Mouse (Mus musculus): ENCODE measurements around the gene Krt7.

Gene Krt7

DNA sequence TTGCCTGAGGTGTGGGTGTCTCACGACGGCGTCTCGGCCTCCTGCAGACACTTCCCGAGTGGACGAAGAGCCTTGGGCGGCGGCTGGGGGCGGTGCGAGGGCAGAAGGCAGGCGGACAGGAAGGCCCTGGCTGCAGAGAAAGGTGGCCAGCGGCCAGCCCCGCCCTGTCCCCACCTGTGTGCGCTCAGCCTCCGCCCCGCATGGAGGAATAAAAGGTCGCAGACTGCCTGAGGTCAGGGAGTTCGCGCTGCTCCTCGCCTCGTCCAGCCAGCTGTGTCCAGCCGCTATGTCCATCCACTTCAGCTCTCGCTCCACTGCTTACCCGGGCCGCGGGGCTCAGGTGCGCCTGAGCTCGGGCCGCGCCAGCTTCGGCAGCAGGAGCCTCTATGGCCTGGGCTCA lies 1.3 kb downstream of the Krt7 start:
- Histone ChIP-seq H3K36me3 (ENCODE audit: insufficient read depth, low read length) (no peaks in the 10 kb centered on the region), H3K9me3 (ENCODE audit: low read length) (no peaks in the 10 kb centered on the region), H3K4me3 (replicated peaks; ENCODE audit: low read length) (peak overlapping the region; percentile 69), H3K4me1 (replicated peaks; ENCODE audit: low read depth, low read length) (peaks cover 27% of the 10 kb centered on the region), H3K27me3 (ENCODE audit: insufficient read depth, low read length) (peaks cover 54% of the 10 kb centered on the region)
- no peak for TF ChIP-seq CTCF (conservative IDR thresholded peaks at IDR 0.05; ENCODE audit: low read length)
- TF ChIP-seq POU5F1 (IDR thresholded peaks at IDR 0.05; ENCODE audit: borderline replicate concordance, low read length): no peak
- TF ChIP-seq NANOG (IDR thresholded peaks at IDR 0.05; ENCODE audit: borderline replicate concordance, low read length): no peak

DNA sequence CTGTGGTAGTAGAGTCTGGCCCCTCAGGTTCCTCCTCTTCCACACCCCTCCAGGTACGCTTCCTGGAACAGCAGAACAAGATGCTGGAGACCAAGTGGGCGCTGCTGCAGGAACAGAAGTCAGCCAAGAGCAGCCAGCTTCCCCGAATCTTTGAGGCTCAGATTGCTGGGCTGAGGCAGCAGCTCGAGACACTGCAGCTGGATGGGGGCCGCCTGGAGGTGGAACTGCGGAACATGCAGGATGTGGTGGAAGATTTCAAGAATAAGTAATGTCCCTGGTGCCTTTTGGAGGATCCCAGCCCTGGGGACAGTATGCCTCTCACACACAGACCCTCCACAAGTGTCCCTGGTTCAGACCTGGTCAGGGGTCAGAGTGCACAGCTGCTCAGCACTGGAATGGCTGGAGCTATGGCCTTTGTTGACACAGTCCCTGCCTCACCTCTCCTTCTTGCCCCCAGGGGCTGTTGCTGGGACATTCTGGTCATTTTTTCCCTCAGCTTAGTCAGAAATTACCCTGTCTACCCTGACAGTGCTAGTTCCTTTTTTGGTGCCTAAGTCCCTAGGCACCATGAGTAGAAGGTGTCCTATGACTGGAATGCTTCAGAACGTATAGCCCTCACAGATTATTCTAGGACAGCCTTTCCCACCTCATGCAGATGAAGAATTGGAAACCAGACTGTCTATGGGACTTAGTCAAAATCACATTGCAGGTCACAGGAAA lies 3.2 kb downstream of the Krt7 start:
- Histone ChIP-seq H3K9me3 (ENCODE audit: low read length) (no peaks in the 10 kb centered on the region), H3K27me3 (ENCODE audit: insufficient read depth, low read length) (peaks cover 53% of the 10 kb centered on the region), H3K4me3 (replicated peaks; ENCODE audit: low read length) (no peak overlapping the region), H3K4me1 (replicated peaks; ENCODE audit: low read depth, low read length) (peaks cover 27% of the 10 kb centered on the region), H3K36me3 (ENCODE audit: insufficient read depth, low read length) (no peaks in the 10 kb centered on the region)
- TF ChIP-seq NANOG (IDR thresholded peaks at IDR 0.05; ENCODE audit: borderline replicate concordance, low read length) (no peak), CTCF (conservative IDR thresholded peaks at IDR 0.05; ENCODE audit: low read length) (no peak), POU5F1 (IDR thresholded peaks at IDR 0.05; ENCODE audit: borderline replicate concordance, low read length) (no peak)

DNA sequence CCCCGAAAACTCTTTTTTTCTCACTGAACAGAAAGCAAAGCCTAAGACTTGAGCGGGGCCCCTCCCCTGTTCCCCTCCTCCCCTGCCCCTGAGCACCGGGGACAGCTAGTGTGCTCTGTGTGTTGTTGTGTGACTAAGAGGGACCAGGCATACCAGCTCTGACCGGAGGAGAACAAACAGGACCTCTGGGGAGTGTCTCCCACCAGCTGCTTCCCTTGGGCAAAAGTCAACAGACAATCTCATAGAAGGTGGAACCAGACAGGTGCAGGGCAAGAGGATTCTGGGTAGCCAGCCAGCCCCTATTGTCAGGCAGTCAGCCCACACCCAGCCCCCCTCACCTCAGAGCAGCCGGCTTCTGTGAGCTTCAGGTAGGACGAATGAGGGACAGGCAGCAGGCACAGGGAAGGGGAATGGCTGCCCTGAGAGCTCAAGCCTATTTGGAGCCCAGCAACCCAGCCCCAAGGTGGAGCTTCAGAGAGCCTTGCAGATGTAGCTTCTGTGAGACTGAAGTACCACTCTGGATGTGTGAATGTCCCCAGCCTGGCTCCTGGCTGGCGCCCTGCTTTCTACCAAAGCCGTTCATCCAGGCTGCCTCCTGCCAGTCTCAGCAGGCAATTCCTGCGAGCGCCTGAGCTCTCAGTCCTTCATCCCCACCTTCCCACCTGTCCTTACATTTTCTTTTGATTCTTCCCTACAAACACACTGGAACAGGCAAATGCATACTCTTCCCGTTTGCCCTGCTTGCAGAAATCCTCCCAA lies 4.1 kb downstream of the Krt7 start:
- Histone ChIP-seq H3K36me3 (ENCODE audit: insufficient read depth, low read length) (no peaks in the 10 kb centered on the region), H3K4me3 (replicated peaks; ENCODE audit: low read length) (0 out of 2 replicates have a peak overlapping the region, but pooled peaks have one; percentile 10), H3K4me1 (replicated peaks; ENCODE audit: low read depth, low read length) (peaks cover 27% of the 10 kb centered on the region), H3K9me3 (ENCODE audit: low read length) (no peaks in the 10 kb centered on the region), H3K27me3 (ENCODE audit: insufficient read depth, low read length) (peaks cover 57% of the 10 kb centered on the region)
- TF ChIP-seq CTCF (conservative IDR thresholded peaks at IDR 0.05; ENCODE audit: low read length) (no peak), NANOG (IDR thresholded peaks at IDR 0.05; ENCODE audit: borderline replicate concordance, low read length) (no peak), POU5F1 (IDR thresholded peaks at IDR 0.05; ENCODE audit: borderline replicate concordance, low read length) (no peak)

DNA sequence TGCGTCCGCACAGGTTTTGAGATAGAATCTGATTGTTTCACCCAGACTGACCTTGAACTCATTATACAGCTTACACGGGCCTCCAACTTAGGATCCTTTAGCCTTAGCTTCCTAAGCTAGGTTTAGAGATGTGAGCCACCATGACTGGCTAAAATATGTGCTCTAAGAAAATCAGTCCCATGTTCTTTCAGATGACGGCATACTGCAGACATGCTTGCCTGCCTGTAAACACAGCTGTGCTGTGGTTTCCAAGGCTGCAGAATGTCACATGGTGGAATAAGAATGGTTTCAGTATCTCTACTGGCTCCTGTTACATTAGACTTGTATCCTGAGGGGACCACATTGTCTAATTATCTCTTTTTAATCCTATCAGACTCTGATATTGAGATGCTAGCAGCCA lies 8.1 kb downstream of the Krt7 start:
- peaks cover 44% of the 10 kb centered on the region for H3K27me3 ChIP-seq (ENCODE audit: insufficient read depth, low read length)
- H3K9me3 ChIP-seq (ENCODE audit: low read length): no peaks in the 10 kb centered on the region
- peaks cover 14% of the 10 kb centered on the region for H3K4me1 ChIP-seq (replicated peaks; ENCODE audit: low read depth, low read length)
- no peaks in the 10 kb centered on the region for H3K36me3 ChIP-seq (ENCODE audit: insufficient read depth, low read length)
- no peak for TF ChIP-seq CTCF (conservative IDR thresholded peaks at IDR 0.05; ENCODE audit: low read length)
- no peak for TF ChIP-seq POU5F1 (IDR thresholded peaks at IDR 0.05; ENCODE audit: borderline replicate concordance, low read length)
- TF ChIP-seq NANOG (IDR thresholded peaks at IDR 0.05; ENCODE audit: borderline replicate concordance, low read length): no peak
- no peak overlapping the region for H3K4me3 ChIP-seq (replicated peaks; ENCODE audit: low read length)

DNA sequence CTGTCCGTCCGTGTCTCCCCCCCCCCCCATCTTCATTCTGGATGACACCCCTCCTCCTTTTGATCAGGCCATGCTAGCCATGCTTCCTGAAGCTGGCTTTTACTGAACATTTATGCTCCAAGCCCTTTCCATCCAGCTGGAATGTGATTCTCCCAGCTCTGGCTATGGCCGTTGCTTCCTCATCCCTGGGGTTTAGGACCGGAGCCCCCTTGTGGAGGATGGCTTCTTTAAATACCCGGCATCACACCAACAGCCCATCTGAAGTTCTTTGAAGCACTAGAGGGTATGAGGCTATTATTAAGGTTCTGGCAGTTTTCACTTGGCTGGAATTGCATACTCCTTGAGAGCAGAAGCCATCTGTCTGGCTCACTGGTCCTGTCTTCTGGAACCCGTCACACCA lies 10.1 kb downstream of the Krt7 start:
- TF ChIP-seq CTCF (conservative IDR thresholded peaks at IDR 0.05; ENCODE audit: low read length): peak; percentile 3; the same call in 1 of the 2 replicates
- TF ChIP-seq NANOG (IDR thresholded peaks at IDR 0.05; ENCODE audit: borderline replicate concordance, low read length): no peak
- Histone ChIP-seq H3K4me1 (replicated peaks; ENCODE audit: low read depth, low read length) (peaks cover 13% of the 10 kb centered on the region), H3K9me3 (ENCODE audit: low read length) (no peaks in the 10 kb centered on the region), H3K36me3 (ENCODE audit: insufficient read depth, low read length) (no peaks in the 10 kb centered on the region), H3K4me3 (replicated peaks; ENCODE audit: low read length) (no peak overlapping the region), H3K27me3 (ENCODE audit: insufficient read depth, low read length) (peaks cover 29% of the 10 kb centered on the region)

DNA sequence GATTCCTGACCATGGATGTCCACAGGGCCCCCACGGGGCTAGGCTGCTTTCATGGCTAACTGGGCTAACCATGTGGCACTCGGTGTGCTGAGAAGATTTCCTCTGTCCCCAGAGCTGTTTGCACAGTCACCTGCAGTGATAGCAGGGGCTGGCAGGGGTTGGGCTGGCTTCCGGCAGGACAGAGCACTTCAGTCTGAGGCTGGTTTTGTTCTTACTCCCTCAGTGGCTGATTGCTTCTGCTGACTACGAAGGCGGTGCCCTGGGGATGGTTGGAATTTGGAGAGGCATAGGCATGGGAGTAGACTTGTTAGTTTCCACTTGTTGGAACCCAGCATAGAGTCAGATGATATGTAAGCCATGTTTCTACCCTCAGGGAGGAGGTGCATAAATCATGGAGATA lies 14.1 kb downstream of the Krt7 start:
- no peak for TF ChIP-seq POU5F1 (IDR thresholded peaks at IDR 0.05; ENCODE audit: borderline replicate concordance, low read length)
- no peak for TF ChIP-seq NANOG (IDR thresholded peaks at IDR 0.05; ENCODE audit: borderline replicate concordance, low read length)
- peaks cover 13% of the 10 kb centered on the region for H3K4me1 ChIP-seq (replicated peaks; ENCODE audit: low read depth, low read length)
- peaks cover 50% of the 10 kb centered on the region for H3K27me3 ChIP-seq (ENCODE audit: insufficient read depth, low read length)
- H3K4me3 ChIP-seq (replicated peaks; ENCODE audit: low read length): no peak overlapping the region
- H3K9me3 ChIP-seq (ENCODE audit: low read length): no peaks in the 10 kb centered on the region
- H3K36me3 ChIP-seq (ENCODE audit: insufficient read depth, low read length): no peaks in the 10 kb centered on the region

DNA sequence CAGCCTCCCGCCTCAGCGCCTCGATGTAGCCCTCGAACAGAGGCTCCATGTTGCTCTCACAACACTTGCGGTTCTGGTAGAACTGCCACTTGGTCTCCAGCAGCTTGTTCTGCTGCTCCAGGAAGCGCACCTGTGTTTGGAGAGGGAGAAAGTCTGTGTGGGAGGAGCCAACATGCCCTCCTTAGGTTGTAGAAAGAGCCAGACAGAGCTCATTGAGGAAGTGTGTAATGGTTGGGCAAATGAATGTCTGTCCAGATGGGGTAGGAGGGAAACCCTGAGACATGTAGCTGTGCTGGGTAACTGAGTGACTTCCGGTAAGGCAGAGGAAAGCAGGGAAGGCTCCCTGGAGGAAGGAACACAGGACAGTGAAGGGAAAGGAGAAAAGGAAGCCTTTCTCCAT lies 25.8 kb downstream of the Krt7 start:
- peaks cover 22% of the 10 kb centered on the region for H3K9me3 ChIP-seq (ENCODE audit: low read length)
- peaks cover 61% of the 10 kb centered on the region for H3K27me3 ChIP-seq (ENCODE audit: insufficient read depth, low read length)
- H3K4me1 ChIP-seq (replicated peaks; ENCODE audit: low read depth, low read length): peaks cover 5% of the 10 kb centered on the region; the same call in 1 of the 2 replicates
- TF ChIP-seq NANOG (IDR thresholded peaks at IDR 0.05; ENCODE audit: borderline replicate concordance, low read length) (no peak), CTCF (conservative IDR thresholded peaks at IDR 0.05; ENCODE audit: low read length) (no peak), POU5F1 (IDR thresholded peaks at IDR 0.05; ENCODE audit: borderline replicate concordance, low read length) (no peak)
- no peaks in the 10 kb centered on the region for H3K36me3 ChIP-seq (ENCODE audit: insufficient read depth, low read length)
- no peak overlapping the region for H3K4me3 ChIP-seq (replicated peaks; ENCODE audit: low read length)

DNA sequence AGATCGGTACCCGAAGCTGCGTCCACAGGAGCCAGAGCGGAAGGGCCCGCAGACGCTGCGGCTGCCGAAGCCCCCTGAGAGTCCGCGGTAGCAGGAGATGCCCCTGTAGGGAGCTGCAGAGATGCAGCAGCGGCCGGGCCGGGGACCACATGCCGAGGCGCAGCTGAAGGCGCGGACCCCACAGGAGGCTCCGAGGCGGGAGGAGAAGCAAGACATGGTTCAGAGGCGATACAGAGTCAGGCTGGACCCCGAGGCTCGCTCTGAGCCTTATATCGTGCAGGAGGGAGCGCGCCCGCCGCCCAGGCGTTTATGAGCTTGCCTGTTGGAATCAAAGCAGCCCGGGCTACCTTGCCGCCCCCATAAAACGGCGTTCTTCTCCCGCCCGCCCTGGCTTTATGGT lies 27.7 kb downstream of the Krt7 start, which contains the start of gene Krt87:
Krt87 (minus strand) TSS at position 250 of the 400 bp plus-strand sequence.
- peaks cover 53% of the 10 kb centered on the region for H3K27me3 ChIP-seq (ENCODE audit: insufficient read depth, low read length)
- H3K9me3 ChIP-seq (ENCODE audit: low read length): peaks cover 13% of the 10 kb centered on the region
- peaks cover 5% of the 10 kb centered on the region; the same call in 1 of the 2 replicates for H3K4me1 ChIP-seq (replicated peaks; ENCODE audit: low read depth, low read length)
- H3K4me3 ChIP-seq (replicated peaks; ENCODE audit: low read length): peak within 1 kb of the TSS; percentile 65
- H3K36me3 ChIP-seq (ENCODE audit: insufficient read depth, low read length): no peaks in the 10 kb centered on the region
- TF ChIP-seq POU5F1 (IDR thresholded peaks at IDR 0.05; ENCODE audit: borderline replicate concordance, low read length) (no peak), NANOG (IDR thresholded peaks at IDR 0.05; ENCODE audit: borderline replicate concordance, low read length) (no peak), CTCF (conservative IDR thresholded peaks at IDR 0.05; ENCODE audit: low read length) (no peak)
